Mouse (Mus musculus): ENCODE data around the gene Evi2b.

Evi2b gene

DNA sequence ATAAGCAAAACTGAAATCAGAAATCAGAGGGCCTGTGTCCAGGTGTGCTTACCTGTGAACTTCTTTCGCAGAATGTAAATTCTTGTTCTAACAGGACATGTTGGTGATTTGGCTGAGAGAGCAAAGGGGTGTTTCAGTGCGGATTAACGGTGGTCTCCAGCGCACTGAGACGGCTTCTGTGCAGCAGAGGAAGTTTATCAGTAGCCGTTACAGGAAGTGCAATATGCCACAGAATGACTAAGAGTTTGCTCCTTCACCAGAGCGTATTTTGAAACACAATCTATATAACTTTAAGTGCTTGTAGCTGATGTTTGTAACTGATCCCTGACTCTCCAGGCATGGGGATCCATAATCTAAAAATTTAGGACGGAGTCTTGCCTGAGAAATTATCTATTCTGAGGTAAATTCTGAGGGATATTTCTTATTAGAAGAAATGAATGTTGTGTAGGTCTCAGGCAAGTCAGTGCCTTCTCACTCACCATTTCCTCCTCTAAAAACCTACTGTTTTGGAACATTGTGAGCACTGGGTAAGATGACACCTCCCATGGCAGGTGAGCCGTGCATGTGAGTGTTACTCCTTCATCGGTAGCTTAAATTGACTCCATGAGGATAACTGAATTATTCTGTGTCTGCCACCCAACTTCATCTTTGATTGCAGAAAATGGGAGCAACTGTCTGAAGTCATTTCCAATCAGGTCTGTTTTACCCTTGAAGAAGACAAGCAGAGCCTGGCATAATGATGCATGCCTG lies at the start of gene Evi2b:
TSS of gene Evi2b (minus strand) at position 203 of the 750 bp plus-strand sequence.
- no peak for DNase-seq (ENCODE audit: low spot score)

GRCm38 (mm10) chr11:79570319-79570718 lies 46.8 kb upstream of the Evi2b start:
- no peak for DNase-seq (ENCODE audit: low spot score)

DNA sequence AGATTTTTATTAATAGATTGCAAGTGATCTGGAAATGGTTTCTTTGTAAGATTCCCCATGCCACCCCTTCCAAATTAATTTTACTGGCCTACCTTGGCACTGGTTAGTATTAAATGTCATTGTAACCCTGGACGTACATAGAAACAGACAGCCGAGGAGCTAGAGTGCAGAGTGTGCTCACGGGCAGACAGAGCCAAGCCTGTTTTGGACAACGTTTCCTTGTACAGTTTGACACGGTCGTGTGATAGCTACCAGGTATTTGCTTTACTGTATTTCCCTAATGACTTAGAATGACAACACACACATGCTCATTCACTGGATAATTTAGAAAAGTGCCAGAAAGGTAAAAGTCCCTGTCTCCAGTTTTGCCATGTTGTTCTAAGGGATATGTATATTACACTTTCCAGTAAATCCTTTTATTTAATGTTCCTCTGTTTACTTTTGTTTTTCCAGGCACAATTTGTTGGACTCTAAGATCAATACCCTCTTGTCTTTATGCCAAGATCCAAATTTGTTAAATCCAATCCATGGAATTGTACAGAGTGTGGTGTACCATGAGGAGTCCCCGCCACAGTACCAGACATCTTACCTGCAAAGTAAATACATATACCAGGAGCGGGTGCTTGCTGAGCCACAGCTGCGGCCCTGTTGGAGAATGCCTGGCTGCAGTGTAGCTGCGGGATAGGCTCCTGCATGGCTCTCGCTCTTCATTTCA lies 44.8 kb upstream of the Evi2b start:
- no peak for DNase-seq (ENCODE audit: low spot score)

DNA sequence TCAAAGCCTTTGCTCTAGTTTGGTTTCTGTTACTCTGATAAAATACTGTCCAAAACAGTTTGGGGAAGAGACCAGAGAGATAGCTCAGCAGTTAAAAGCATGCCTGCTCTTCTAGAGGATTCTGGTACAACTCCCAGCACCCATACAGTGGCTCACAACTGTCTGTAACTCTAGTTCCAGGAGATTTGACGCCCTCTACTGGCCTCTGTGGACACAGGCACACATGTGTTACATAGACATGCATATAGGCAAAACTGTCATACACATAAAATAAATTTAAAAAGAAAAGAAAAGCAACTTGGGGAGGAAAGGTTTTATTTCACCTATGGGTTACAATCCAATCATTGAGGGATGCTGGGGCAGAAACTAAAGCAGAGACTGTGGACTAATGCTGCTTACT lies 43.4 kb upstream of the Evi2b start:
- DNase-seq (ENCODE audit: low spot score): no peak

- DNase-seq (ENCODE audit: low spot score): no peak
Measured at GRCm38 (mm10) chr11:79563493-79563892, 39.9 kb upstream of the Evi2b start.

- DNase-seq (ENCODE audit: low spot score): no peak
Measured at GRCm38 (mm10) chr11:79560536-79560935, 37.0 kb upstream of the Evi2b start.

DNA sequence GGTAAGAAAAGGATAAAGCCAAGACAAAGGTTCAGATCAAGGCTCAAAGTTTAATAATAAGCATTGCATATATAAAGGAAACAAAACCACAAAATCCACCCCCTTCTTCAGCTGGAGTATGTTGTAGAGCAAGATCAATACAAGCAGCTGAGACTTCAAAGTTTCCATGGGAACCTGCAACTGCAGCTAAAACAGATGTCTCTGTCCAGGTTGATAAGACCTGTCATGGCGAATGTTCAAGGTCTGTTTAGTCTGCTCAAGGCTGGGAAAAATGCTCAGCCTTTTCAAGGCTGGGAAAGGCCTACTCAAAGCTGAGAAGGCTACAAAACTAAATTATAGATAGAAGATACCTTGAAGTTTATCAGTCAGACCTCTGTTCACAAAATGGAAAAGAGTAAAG lies 29.1 kb upstream of the Evi2b start:
- DNase-seq (ENCODE audit: low spot score): no peak

DNA sequence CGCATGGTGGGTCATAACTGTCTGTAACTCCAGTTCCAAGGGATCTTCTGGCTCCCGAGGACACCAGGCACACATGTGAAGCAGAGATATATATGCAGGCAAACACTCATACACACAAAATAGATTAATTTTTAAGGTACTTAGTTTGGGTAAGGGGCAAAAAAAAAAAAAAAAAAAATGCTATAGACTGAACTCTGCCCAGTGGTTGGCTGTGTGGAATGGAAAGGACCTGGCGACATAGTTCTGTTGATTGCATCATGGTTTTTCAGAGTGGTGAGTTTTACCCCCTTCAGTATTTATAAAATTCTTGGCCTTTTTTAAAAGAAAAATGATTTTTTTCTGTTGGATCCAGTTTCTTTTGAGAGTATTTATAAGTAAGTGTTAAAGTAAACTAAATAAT lies 12.7 kb upstream of the Evi2b start:
- no peak for DNase-seq (ENCODE audit: low spot score)

GRCm38 (mm10) chr11:79535554-79535953 lies 12.0 kb upstream of the Evi2b start:
- no peak for DNase-seq (ENCODE audit: low spot score)

GRCm38 (mm10) chr11:79533950-79534690 lies 10.6 kb upstream of the Evi2b start:
- DNase-seq (ENCODE audit: low spot score): no peak

DNA sequence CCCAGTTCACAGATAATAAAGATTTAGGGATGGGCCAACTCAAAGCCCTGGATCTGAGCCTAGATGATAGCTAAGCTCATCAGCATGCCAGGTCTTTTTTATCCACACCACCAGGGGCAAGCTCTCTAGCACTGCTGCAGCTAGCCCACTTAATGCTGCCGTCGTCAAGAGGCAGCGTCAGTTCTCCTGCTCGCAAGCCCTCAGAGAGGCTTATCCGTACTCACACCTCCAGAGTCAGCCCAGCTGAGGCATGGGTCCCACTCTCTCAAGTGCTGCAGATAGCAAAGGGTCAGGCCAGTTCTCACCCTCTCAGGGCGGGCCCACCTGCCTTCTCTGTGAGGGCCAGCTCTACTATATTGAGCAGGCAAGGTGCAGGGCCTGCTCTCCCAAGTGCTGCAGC lies 9.7 kb upstream of the Evi2b start:
- no peak for DNase-seq (ENCODE audit: low spot score)

- no peak for DNase-seq (ENCODE audit: low spot score)
Measured at GRCm38 (mm10) chr11:79531485-79531884, 7.9 kb upstream of the Evi2b start.

DNA sequence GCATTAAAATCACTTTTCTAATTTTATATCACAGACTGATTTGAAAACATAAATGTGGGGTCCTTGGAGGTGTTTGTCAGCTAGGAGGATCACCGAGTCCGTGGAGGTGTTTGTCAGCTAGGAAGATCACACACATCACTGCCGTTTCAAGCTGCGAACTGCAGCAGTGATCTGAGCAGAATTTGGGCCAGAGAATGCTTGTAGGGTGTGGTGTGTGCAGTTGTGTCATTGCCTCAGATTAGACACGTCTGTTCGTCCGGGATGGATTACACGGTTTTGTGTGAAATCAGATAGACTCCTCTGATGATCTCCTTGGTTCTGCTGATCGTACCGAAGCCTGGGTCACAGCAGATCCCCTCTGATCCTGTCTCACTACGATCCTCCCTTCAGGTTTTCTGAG lies 7.2 kb upstream of the Evi2b start:
- DNase-seq (ENCODE audit: low spot score): no peak

- DNase-seq (ENCODE audit: low spot score): peak; percentile 57
Measured at GRCm38 (mm10) chr11:79530333-79530761, 6.8 kb upstream of the Evi2b start, which contains the start of the genes Evi2 and Evi2a. TSS of gene Evi2 (minus strand) at chr11:79530589. TSS of gene Evi2a (minus strand) at chr11:79530609.

DNA sequence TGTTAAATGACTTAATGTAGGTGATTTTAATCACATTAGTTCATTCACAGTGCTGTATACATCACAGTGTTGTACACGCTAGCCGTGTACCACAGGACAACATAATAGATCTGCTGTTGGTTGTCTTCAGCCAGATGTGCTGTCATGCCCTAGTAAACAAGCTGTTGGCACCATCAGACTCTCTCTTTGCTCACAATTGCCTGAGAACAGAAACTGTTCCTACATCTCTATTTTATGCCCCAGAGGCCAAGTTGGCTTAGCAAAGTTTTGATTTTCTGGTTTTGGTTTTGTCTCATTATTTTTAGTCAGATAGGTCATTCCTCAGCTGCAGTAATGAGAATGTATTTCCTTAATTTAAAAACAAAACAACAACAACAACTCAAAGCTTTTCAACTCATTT lies 6.2 kb upstream of the Evi2b start:
- DNase-seq (ENCODE audit: low spot score): no peak

GRCm38 (mm10) chr11:79529226-79529625 lies 5.7 kb upstream of the Evi2b start:
- DNase-seq (ENCODE audit: low spot score): no peak

- no peak for DNase-seq (ENCODE audit: low spot score)
Measured at GRCm38 (mm10) chr11:79528601-79529000, 5.0 kb upstream of the Evi2b start.

GRCm38 (mm10) chr11:79527739-79528384 lies 4.3 kb upstream of the Evi2b start:
- DNase-seq (ENCODE audit: low spot score): peak; percentile 29

GRCm38 (mm10) chr11:79527015-79527738 lies 3.6 kb upstream of the Evi2b start:
- DNase-seq (ENCODE audit: low spot score): peak; percentile 41

DNA sequence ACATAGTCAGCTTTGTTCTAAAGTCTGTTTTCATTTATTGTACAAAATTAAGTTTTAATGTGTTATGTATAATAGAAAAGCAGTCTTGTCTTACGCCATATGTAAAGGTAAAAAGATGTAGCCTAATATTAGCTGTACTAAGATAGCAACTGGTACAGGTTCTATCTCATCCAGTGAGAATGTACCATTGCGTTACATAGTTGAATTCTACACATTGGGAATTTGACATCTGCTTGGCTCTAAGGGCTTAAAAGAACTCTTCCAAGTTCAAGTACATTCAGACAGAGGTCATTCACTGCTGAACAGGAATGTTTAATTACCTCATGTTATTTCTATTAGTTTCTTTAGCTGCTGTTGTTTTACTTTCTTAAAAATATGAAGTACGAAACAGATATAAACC lies 3.0 kb upstream of the Evi2b start:
- no peak for DNase-seq (ENCODE audit: low spot score)

DNA sequence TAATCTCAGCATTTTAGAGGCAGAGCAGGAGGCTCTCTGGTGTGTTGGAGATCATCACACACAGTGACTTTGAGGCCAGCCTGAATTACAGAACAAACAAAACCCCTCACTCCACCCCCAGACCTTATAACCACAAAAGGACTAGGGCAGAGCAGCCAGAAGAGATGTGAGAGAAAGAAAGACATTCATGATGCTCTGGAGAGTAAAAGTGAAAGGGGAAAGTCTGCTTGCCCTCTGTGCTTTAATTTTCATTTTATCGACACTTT lies 681 bp upstream of the Evi2b start:
- no peak for DNase-seq (ENCODE audit: low spot score)

- DNase-seq (ENCODE audit: low spot score): no peak
Measured at GRCm38 (mm10) chr11:79522944-79523343, 618 bp downstream of the Evi2b start.
